Mouse (Mus musculus): ENCODE measurements around the gene Tgfbi.

The Tgfbi gene

GRCm38 (mm10) chr13:56597831-56598612 lies 11.3 kb upstream of the Tgfbi start:
- no peak for DNase-seq (ENCODE audit: low spot score in 2 of 2)

GRCm38 (mm10) chr13:56599511-56599910 lies 9.8 kb upstream of the Tgfbi start:
- no peak for DNase-seq (ENCODE audit: low spot score in 2 of 2)

DNA sequence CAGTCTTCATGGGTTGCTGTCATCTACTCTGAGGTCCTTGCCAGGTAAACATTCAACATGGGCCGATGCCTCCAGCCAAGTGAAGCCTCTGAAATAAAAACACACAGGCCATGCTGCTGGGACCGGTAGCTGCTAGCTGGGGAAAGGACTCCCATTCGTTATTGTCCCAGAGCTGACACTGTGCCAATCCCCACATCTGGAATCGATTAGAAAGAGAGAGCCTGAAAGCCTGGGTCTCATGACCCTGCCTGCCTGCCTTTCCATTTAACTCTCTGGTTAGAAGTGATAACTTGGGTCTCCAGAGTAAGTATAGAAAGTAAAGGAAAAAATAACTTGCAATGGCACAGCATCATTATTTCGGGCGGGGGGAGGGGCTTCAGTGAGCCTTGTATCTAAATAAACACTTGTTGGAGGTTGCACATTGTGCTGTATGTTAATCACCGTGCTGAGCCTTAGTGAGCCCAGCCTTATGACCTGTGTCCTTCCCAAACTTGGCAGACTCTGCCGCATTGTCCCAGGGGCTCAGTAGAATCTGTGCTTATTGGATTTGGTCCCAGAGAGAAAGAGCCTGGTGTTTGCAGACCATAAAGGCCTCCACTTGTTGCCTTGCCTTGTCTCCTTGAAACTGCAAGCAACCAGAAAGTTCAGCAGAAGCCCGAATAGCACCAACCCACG lies 9.0 kb upstream of the Tgfbi start:
- DNase-seq (ENCODE audit: low spot score in 2 of 2) = no peak

GRCm38 (mm10) chr13:56601199-56601598 lies 8.1 kb upstream of the Tgfbi start:
- no peak for DNase-seq (ENCODE audit: low spot score in 2 of 2)

GRCm38 (mm10) chr13:56605503-56605902 lies 3.8 kb upstream of the Tgfbi start:
- no peak for DNase-seq (ENCODE audit: low spot score in 2 of 2)

GRCm38 (mm10) chr13:56606724-56607123 lies 2.6 kb upstream of the Tgfbi start:
- no peak for DNase-seq (ENCODE audit: low spot score in 2 of 2)

DNA sequence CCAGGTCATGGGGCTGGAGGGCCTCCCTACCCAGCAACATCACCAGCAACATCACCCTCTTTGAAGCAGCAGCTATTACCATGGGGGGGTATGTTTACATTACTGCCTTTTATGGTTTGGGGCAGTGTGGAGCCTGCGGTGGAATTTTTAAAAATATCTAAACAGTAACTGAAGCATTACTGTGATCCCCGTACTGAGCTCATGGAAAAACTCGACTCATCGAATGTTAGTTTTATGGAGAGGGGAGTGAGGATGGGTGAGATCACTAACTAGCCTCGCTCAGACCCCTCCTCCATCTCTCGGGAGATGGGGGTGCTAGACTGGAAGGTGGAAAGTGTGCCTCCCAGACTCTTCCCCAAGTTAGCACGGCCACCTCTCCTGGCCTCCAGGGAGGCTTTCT lies 2.1 kb upstream of the Tgfbi start:
- no peak for DNase-seq (ENCODE audit: low spot score in 2 of 2)

- no peak for DNase-seq (ENCODE audit: low spot score in 2 of 2)
Measured at GRCm38 (mm10) chr13:56607846-56608245, 1.5 kb upstream of the Tgfbi start.

- DNase-seq (ENCODE audit: low spot score in 2 of 2) = no peak
Measured at GRCm38 (mm10) chr13:56611129-56611528, 1.8 kb downstream of the Tgfbi start.

GRCm38 (mm10) chr13:56611741-56612140 lies 2.4 kb downstream of the Tgfbi start:
- DNase-seq (ENCODE audit: low spot score in 2 of 2) = no peak

- DNase-seq (ENCODE audit: low spot score in 2 of 2) = no peak
Measured at GRCm38 (mm10) chr13:56612331-56612730, 3.0 kb downstream of the Tgfbi start.

- DNase-seq (ENCODE audit: low spot score in 2 of 2) = no peak
Measured at GRCm38 (mm10) chr13:56613366-56613998, 4.2 kb downstream of the Tgfbi start.

DNA sequence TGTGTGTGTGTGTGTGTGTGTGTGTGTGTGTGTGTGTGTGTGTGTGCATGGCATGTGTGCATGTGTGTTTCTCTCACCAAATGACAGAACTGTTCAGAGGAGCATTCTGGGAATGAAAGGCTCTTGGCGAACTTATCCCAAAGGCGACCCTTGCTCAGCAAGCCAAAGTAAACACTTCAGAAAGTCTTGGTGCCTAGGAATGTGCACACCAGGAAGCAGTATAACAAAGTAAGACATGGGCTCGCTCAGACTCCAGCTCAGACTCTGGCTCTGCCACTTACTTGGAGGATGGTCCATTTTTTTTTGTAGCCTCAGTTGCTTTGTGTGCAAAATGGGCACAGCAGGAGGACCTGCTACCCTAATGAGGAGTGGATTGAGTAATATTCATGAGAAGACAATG lies 5.4 kb downstream of the Tgfbi start:
- no peak for DNase-seq (ENCODE audit: low spot score in 2 of 2)

GRCm38 (mm10) chr13:56615223-56615622 lies 5.9 kb downstream of the Tgfbi start:
- DNase-seq (ENCODE audit: low spot score in 2 of 2) = no peak

GRCm38 (mm10) chr13:56615864-56616263 lies 6.5 kb downstream of the Tgfbi start:
- no peak for DNase-seq (ENCODE audit: low spot score in 2 of 2)

GRCm38 (mm10) chr13:56616386-56616785 lies 7.1 kb downstream of the Tgfbi start:
- DNase-seq (ENCODE audit: low spot score in 2 of 2) = no peak

DNA sequence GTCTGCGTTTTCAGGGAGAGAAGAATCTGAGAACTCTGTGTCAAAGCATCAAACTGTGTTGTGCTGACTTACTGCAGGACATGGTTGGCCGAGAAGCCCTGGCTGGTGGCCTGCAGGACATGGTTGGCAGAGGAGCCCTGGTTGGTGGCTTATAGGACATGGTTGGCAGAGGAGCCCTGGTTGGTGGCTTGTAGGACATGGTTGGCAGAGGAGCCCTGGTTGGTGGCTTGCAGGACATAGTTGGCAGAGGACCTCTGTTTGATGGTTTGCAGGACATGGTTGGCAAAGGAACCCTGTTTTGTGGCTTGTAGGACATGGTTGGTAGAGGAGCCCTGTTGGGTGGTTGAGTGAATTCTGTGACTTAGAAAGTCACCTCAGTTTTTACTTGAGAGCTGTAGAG lies 7.9 kb downstream of the Tgfbi start:
- DNase-seq (ENCODE audit: low spot score in 2 of 2) = no peak

DNA sequence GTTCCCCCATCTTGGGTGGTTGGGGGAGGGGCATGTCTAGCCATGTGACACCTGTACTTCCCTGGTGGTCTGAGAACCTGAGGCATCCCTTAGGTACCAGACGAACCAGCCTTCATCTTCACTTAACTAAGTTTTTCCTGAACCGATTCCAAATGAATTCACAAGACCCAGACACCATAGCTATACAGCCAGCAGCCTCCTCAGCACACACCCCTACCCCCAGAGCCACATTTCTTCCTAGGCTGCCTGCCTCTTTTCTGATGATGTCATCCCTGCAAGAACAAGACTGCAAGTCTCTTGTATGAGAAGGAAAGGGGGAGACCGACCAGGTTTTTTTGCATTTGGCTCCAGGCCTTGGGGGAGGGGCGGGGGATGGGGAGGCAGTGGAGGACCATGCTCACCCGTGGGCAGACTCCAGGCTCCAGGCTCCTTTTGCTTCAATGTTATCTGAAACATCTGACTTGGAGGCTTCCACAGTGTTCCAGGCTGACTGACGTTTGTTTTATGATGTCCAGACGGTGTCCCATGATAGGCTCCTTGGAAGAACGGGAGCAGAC lies 13.0 kb downstream of the Tgfbi start:
- DNase-seq (ENCODE audit: low spot score in 2 of 2) = no peak

DNA sequence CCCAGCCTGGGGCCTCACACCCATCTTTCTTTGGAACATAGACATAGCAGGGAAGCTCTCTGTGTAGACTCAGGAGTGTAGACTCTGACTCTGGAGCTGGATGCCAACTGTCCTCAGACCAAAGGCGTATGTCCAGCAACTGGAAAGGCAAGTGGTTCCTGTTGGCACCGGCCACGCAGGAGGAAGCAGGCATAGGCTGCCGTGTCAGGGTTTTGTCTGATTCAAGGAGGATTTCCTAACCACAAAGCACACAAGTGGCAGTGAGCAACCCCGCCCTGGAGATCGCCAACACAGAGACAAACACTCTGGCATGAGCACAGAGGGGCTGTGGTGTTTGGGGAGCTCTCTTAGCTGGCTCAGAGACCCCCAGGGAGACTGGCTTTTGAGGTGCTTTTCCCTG lies 17.2 kb downstream of the Tgfbi start:
- DNase-seq (ENCODE audit: low spot score in 2 of 2) = no peak

DNA sequence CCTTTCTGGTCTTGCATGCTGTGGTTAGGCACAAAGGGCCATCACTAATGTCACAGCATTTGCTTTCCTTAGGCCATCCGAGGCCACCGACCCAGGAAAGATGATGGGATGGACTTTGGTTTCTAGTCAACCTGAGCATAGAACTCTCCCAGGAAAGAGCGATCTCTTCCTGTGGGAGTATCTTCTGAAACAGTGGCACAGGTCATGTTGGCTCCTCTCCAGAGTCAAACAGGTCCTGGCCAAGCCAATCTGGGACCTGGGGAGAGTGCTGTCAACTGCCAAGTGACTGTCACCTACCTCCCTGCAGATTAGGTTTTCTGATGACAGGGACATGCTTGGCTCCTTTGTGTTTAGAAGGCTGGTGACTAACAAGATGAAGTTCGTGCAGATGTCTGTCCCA lies 20.8 kb downstream of the Tgfbi start:
- DNase-seq (ENCODE audit: low spot score in 2 of 2) = no peak

GRCm38 (mm10) chr13:56630552-56630951 lies 21.2 kb downstream of the Tgfbi start:
- no peak for DNase-seq (ENCODE audit: low spot score in 2 of 2)

GRCm38 (mm10) chr13:56631332-56631731 lies 22.0 kb downstream of the Tgfbi start:
- DNase-seq (ENCODE audit: low spot score in 2 of 2) = no peak
